Mouse (Mus musculus) lung, adult 2 months (tissue): ENCODE results near the gene Trip4.

Source experiments
- CTCF ChIP-seq: fragments of 200-500 bp; IDR thresholded peaks from 2 replicates; pipeline ENCODE4 v1.5.1; 2011; ENCODE audit warnings: mild to moderate bottlenecking, low read length, control low read depth; ENCODE audit not compliant: insufficient read depth
- POLR2A ChIP-seq: fragments of 200-500 bp; IDR thresholded peaks from 2 replicates; pipeline ENCODE4 v1.6.1; 2011; ENCODE audit warnings: low read depth, mild to moderate bottlenecking, control low read depth, low read length, borderline replicate concordance; ENCODE audit errors: extremely low read depth

GRCm38 (mm10) chr9:65811784-65812183 lies 96.8 kb downstream of the Trip4 start:
- TF ChIP-seq POLR2A (no peak), CTCF (no peak)
